Mouse (Mus musculus): ENCODE measurements around the gene Tnpo3.

The Tnpo3 gene

GRCm38 (mm10) chr6:29609111-29610019 lies at the start of gene Tnpo3:
Gene Tnpo3 (minus strand): TSS chr6:29609887.
- peak; percentile 88 for DNase-seq (ENCODE audit: low read depth, low spot score)

DNA sequence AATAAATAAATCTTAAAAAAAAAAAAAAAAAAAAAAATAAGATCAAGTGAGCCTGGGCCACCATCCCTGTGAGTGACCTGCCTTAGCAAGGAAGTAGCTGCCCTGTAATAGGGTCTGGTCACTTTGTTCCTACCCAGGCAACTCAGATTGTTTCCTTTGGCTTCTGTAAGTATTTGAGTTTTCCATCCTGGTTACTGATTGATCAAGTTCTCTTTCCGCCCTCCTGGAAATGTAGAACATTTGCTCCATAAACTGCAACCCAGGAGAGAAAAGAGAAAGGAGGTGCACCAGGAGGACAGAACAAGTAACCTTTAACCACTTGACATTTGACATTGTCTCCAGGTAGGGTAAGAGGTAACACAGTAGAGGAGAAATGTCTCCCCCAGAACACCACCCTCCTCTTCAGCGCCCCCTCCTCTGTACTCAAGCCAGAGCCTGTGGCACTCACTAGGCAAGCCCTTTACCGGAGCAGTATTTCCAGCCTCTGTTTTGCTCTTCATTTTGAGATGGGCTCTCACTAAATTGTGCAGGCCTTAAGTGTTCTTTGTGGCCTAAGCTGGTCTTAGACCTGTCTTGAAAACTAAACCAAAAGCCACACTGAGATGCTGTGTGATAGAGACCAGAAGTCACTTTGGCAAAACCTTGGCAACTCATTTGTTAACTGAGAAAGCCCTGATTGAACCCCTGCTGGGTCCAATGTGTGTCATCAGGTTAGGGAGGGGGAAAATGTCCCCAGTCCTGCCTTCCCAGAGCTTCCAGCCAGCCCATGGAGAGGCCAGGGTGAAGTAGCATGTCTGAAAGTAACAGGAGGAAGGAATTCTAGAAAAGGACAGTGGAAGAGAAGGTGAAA lies 49.2 kb upstream of the Tnpo3 start:
- no peak for DNase-seq (ENCODE audit: low read depth, low spot score)

DNA sequence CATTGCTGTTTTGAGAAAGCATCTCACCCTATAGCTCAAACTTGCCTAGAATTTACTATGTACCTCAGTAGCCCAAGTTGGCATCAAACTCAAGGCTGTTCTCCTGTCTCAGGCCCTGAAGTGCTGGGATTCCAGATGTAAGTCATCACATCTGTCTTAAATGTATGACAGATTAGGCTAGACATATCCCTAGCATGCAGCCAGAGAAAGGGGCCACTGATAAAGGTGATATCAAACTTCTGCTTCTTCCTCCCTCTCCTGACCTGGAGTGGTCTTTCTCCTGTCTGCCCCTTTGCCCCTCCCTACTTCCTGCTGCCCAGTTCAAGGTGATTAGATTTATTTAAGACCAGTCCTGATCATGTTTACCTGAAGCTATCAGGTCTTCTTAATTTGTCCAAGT lies 43.6 kb upstream of the Tnpo3 start:
- DNase-seq (ENCODE audit: low read depth, low spot score) = no peak

DNA sequence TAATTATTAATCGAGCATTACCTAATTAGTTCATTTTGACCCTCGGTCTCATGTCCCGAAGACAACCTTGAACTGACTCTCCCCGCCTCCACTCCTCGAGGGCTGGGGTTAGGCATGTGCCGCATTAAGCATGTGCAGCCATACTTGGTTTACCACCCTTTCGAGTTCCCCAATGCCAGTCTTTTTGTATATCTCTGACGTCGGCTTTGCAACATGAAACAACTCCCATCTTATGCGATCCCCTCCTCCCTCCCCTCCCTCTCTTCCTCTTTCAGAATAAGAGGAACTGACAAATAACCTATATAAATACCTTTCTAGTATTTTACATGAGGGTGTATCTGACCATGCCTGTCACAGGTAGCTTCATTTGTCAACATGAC lies 40.5 kb upstream of the Tnpo3 start:
- no peak for DNase-seq (ENCODE audit: low read depth, low spot score)

GRCm38 (mm10) chr6:29649494-29650169 lies 39.9 kb upstream of the Tnpo3 start:
- DNase-seq (ENCODE audit: low read depth, low spot score) = peak; percentile 58

- no peak for DNase-seq (ENCODE audit: low read depth, low spot score)
Measured at GRCm38 (mm10) chr6:29641816-29642215, 32.1 kb upstream of the Tnpo3 start.

GRCm38 (mm10) chr6:29639580-29640419 lies 30.1 kb upstream of the Tnpo3 start:
- DNase-seq (ENCODE audit: low read depth, low spot score) = no peak

DNA sequence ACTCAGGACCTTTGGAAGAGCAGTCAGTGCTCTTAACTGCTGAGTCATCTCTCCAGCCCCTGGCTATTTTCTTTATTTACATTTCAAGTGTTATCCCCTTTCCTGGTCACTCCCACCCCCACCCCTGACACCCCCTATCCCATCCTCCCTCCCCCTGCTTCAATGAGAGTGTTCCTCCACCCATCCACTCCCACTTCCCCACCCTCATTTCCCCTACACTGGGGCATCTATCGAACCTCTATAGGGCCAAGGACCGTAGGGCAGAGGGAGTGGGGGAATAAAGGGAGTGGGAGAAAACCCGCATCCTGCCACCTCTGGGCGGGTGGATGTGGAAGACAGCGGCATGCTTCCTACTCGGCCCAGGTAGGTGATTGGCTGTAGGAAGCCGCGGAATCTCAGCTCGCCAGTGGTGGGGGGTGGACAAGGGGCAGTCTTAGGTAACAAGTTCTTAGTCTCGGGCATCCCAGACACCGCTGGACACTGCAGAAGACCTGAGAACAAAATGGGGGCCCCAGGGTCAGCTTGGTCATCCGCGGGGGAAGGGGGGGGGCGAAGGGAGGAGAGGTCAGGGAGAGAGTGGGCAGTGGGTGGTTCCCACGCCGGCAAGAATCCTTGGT lies 29.3 kb upstream of the Tnpo3 start:
- DNase-seq (ENCODE audit: low read depth, low spot score) = no peak

DNA sequence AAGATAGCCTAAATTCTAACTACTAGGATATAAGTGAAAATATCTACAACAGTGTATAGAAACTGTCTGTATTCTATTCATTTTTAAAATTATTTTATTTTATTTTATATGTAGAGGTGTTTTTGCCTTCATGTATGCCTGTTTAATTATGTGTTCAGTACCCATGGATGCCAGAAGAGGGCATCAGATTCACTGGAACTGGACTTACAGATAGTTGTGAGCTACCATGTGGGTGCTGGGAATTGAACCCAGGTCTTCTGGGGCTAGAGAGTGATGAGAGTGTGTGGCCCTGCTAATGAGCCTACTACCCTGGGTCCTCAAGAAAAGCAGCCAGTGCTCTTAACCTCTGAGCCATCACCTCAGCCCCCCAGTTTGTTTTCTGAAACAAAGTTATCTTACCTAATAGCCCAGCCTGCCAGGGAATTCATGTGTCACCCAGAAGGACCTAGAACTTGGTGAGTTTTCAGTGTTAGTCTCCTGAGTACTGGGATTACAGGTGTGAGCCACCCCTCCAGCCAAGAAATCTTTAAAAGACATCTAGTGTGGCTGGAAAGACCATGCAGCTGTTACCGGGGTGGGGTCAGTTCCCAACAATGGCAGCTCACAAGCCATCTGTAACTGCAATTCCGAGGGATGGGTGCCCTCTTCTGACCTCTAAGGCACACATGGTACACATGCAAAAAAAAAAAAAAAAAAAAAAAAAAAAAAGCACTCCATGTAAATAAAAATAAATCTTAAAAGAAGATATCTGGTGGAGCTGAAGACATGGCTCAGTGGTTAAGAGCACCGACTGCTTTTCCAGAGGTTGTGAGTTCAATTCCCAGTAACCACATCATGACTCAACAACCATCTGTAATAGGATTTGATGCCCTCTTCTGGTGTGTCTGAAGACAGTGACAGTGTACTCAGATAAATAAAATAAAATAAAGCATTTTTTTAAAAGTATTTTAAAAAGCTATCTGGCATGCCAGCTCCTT lies 28.0 kb upstream of the Tnpo3 start:
- no peak for DNase-seq (ENCODE audit: low read depth, low spot score)

GRCm38 (mm10) chr6:29636322-29637092 lies 26.8 kb upstream of the Tnpo3 start:
- no peak for DNase-seq (ENCODE audit: low read depth, low spot score)

DNA sequence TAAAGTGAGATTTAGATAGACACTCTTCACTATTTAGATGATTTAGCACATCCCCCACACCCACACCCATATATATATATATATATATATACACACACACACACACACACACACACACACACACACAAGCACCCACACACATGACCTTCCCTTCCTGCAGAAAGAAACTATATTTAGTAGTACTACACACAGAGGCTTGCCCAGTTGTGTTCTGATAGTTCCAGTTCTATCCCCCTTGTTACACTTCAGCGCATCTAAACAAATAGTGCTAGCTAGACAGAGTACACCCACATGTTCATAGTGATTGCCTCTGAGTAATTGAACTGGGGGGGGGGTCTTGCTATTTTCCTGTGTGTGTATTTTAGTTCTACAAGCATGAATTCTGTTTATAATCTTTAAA lies 24.9 kb upstream of the Tnpo3 start:
- DNase-seq (ENCODE audit: low read depth, low spot score) = no peak

- no peak for DNase-seq (ENCODE audit: low read depth, low spot score)
Measured at GRCm38 (mm10) chr6:29632552-29633292, 23.0 kb upstream of the Tnpo3 start.

DNA sequence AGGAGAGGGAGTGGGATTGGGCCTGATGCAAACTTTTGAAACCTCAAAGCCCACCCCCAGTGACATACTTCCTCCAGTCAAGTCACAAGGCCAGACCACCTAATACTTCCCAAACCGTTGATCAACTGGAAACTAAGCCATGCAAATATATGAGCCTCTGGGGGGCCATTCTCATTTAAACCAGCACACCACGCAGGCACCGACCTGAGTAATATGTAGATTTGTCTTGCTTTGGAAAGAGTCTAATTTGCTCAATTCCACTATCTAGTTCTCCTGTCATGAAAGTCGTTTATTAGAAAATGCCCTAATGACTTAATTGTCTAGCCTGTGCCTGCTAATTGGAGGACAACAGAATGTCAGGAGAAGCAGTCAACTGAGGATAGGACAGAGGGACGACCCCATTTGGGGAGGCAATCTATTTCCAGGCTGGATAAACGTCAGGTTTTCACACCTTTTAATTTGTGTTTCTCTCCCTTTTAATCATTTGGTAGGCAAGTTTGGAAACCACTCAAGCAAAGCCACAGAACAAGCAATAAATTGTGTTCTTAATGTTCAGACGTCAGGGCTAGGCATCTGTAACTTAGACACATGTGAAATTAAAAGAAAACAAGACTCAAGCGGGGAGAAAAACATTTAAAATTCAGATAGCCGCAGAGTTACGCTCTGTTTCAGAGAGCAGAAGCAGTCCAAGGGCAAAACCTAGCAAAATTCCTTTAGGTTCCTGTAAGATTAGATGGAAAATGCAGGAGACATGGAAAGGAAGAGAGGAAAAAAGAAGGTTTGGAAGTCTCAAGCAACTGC lies 22.3 kb upstream of the Tnpo3 start:
- DNase-seq (ENCODE audit: low read depth, low spot score) = no peak

GRCm38 (mm10) chr6:29630216-29630615 lies 20.5 kb upstream of the Tnpo3 start:
- DNase-seq (ENCODE audit: low read depth, low spot score) = no peak

DNA sequence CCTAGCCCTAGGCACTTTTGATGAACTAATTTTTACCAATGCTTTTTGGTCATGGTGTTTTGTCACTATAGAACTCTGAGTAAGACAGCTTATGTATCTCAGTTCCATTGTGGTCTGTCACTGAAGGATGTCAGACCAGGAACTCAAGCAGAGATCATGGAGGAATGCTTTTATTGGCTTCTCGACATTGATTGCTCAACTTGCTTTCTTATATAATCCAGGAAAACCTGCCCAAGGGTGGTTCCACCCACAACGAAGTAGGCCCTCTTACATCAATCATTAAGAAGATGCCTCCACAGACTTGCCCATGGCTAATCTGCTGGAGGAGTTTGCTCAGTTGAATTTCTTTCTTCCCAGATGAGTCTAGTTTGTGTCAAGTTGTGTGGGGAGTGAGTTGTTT lies 18.1 kb upstream of the Tnpo3 start:
- no peak for DNase-seq (ENCODE audit: low read depth, low spot score)

- no peak for DNase-seq (ENCODE audit: low read depth, low spot score)
Measured at GRCm38 (mm10) chr6:29623857-29624256, 14.2 kb upstream of the Tnpo3 start.

DNA sequence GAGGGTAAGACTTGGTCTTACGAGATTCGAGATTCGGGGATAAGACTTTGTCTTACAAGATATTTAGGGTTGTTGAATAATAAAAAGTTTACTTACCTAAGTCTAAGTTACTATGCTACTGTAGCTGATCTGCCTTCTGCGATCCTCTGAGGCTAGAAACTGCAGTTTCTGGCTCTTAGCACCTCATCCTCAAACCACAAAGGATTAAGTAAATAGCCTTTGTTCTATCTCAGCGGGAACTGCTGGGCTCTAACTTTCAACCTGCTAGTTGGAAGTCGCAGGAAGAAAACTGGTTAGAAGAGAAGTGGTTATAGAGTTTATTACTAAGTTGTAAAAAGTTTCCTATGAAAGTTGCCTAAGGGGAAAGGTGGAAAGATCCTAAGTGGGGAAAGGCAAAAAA lies 12.6 kb upstream of the Tnpo3 start:
- DNase-seq (ENCODE audit: low read depth, low spot score) = no peak
